Mouse (Mus musculus) forebrain, embryonic 14.5 days (tissue): ENCODE results near the gene Sgsm1. TPM values are rescaled to one million over a fixed set of nuclear protein-coding genes. Genes with fewer than 3 reads are reported as not detected.
A peak's percentile ranks its signal among the peaks of the same experiment; 100 is the strongest.

ENCODE experiments used
- ATAC-seq: fragments of 200-750 bp; cut with Nextera tagmentation; 2 replicates; pipeline ENCODE4 v1.8.0; 2017; ENCODE audit warnings: mild to moderate bottlenecking, moderate library complexity
- DNase-seq: peaks from one replicate; pipeline ENCODE4 v3.0.0-alpha.2; 2015; ENCODE audit warnings: low spot score
- H3K27ac ChIP-seq: fragments of 300-500 bp; sonication (generic); 2 replicates; pipeline ENCODE4 v1.5.1; 2014; ENCODE audit warnings: low read depth, mild to moderate bottlenecking, control low read depth, low read length, moderate library complexity
- H3K27me3 ChIP-seq: fragments of 300-500 bp; sonication (generic); replicated peaks from 2 replicates; pipeline ENCODE4 v1.6.1; 2014; ENCODE audit warnings: low read length, control low read depth, mixed read lengths; ENCODE audit not compliant: control insufficient read depth, insufficient read depth
- H3K36me3 ChIP-seq: fragments of 300-500 bp; sonication (generic); 2 replicates; pipeline ENCODE4 v1.6.1; 2014; ENCODE audit warnings: low read length, control low read depth; ENCODE audit not compliant: control insufficient read depth, insufficient read depth
- H3K4me1 ChIP-seq: fragments of 300-500 bp; sonication (generic); 2 replicates; pipeline ENCODE4 v1.6.1; 2014; ENCODE audit warnings: antibody characterized with exemption, low read length, control low read depth; ENCODE audit not compliant: control insufficient read depth, insufficient read depth
- H3K4me2 ChIP-seq: fragments of 300-500 bp; sonication (generic); 2 replicates; pipeline ENCODE4 v1.6.1; 2014; ENCODE audit warnings: mild to moderate bottlenecking, control low read depth, low read length
- H3K4me3 ChIP-seq: fragments of 300-500 bp; sonication (generic); 2 replicates; pipeline ENCODE4 v1.5.1; 2014; ENCODE audit warnings: low read depth, low read length, control low read depth
- H3K9ac ChIP-seq: fragments of 300-500 bp; sonication (generic); 2 replicates; pipeline ENCODE4 v1.6.1; 2014; ENCODE audit warnings: mild to moderate bottlenecking, low read length, control low read depth, moderate library complexity
- H3K9me3 ChIP-seq: fragments of 300-500 bp; sonication (generic); replicated peaks from 2 replicates; pipeline ENCODE4 v1.6.1; 2016; ENCODE audit warnings: low read length, control low read depth, mixed read lengths; ENCODE audit not compliant: control insufficient read depth
- WGBS: fragments of 180-500 bp; shearing (Covaris S2); extraction: QIAGEN DNeasy Blood & Tissue Kit; methylation state at CpG from one replicate; pipeline ENCODE4 v1.1.7; 2014; 5-methylcytosine and 5-hydroxymethylcytosine counted together
- polyA plus RNA-seq: library from polyadenylated mRNA; unstranded; fragments of >200 nt; fragmentation: Nextera tagmentation; extraction: Ambion mirVana; gene quantifications from 2 replicates; pipeline ENCODE4 v1.2.1, GENCODE M21; 2014

Sgsm1 gene
- polyA plus RNA-seq, 1 experiment from 2014 or later: 6.7 TPM

DNA sequence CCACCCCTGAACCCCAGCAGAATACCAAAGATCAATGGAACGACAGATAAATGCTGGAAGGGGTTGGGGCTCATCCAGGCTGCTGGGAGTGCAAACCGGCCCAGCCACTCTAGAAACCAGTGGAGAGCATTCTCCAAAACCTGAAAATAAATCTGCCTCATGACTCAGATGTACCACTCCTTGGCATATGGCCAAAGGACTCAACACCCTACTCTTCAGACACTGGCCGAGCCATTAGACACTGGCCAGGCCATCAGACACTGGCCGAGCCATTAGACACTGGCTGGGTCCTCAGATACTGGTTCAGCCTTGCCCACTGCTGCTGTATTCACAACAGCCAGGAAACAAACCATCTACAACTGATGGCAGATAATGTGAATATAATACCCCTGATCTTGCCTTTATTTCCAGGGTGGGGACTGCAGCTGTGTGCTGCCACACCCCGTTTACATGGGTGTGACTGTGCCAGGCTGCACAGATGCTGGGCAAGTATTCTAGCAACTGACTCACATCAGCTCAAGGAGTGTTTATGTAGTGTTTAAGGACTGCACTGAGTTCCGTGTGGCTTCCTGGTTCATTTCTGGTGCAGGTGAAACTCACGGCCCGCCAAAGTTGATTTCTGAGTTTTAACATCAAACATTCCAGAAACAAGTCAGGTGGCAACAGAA is 61.2 kb downstream of the Sgsm1 start:
- no peak for DNase-seq
- 88% methylated on average over 8 of the region's 8 CpGs for WGBS
- ATAC-seq: no peak
- no peak overlapping the region for H3K4me2 ChIP-seq
- no peaks in the 10 kb centered on the region for H3K4me1 ChIP-seq
- no peaks in the 10 kb centered on the region for H3K27me3 ChIP-seq
- H3K4me3 ChIP-seq: no peak overlapping the region
- no peaks in the 10 kb centered on the region for H3K9me3 ChIP-seq
- no peak overlapping the region for H3K9ac ChIP-seq
- H3K36me3 ChIP-seq: peaks cover 16% of the 10 kb centered on the region
- no peak overlapping the region for H3K27ac ChIP-seq

GRCm38 (mm10) chr5:113230196-113230595 is 80.4 kb downstream of the Sgsm1 start:
- Histone ChIP-seq H3K27ac (no peak overlapping the region), H3K4me3 (no peak overlapping the region), H3K27me3 (no peaks in the 10 kb centered on the region), H3K36me3 (no peaks in the 10 kb centered on the region), H3K4me1 (peaks cover 9% of the 10 kb centered on the region), H3K9ac (no peak overlapping the region), H3K4me2 (no peak overlapping the region), H3K9me3 (no peaks in the 10 kb centered on the region)
- WGBS: 77% methylated on average over 5 of the region's 5 CpGs
- no peak for ATAC-seq
- no peak for DNase-seq

- peak; percentile 77 for ATAC-seq
- Histone ChIP-seq H3K27ac (no peak within 1 kb of the TSS; the same call in 1 of the 2 replicates), H3K36me3 (no peaks in the 10 kb centered on the region), H3K4me1 (peaks cover 9% of the 10 kb centered on the region), H3K9me3 (no peaks in the 10 kb centered on the region), H3K27me3 (no peaks in the 10 kb centered on the region), H3K9ac (peak within 1 kb of the TSS; percentile 45), H3K4me3 (peak within 1 kb of the TSS; percentile 11; the same call in 1 of the 2 replicates), H3K4me2 (peak within 1 kb of the TSS; percentile 46)
- DNase-seq: peak; percentile 93
- 0% methylated on average over 13 of the region's 13 CpGs for whole genome bisulfite sequencing
Measured at GRCm38 (mm10) chr5:113226632-113227102, 83.9 kb downstream of the Sgsm1 start, which contains the start of gene Tmem211. Tmem211 (plus strand) TSS chr5:113226909.

DNA sequence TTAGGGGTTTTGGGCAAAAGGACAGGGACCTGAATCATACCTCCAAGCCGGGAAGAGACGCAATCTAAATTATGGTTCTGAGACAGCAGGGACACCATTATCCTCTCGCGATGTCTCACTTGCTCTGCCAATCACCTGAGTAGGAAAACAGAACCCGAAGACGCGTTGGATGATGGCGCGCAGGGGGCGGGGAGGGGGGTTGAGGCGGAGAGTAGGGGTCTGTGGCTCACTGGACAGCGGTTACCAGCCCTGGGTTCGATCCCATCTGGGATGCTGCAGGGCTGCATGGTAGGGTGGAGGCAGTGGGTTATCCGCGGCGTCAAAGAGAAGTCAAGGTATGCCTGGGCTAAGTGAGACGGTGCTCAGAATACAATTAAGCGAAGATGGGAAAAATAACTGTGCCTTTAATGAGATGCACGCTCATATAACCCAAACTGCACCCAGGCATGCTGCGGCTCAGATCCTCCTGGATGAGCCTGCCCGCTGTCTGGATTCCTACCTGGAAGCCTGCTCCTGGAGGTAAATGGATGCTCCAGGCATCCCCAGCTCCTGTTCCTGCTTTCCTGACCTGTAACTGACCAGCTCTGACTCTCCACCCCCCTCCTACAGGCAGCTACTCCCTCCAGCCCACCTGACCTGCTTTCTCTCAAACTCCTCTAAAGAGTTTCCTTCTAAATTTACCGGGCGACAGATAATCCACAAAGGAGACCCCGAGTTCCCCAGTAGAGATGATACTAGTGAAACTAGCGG is 84.7 kb downstream of the Sgsm1 start:
- Histone ChIP-seq H3K9ac (peak overlapping the region; percentile 45; the same call in 1 of the 2 replicates), H3K27ac (no peak overlapping the region), H3K4me1 (peaks cover 10% of the 10 kb centered on the region), H3K4me3 (peak overlapping the region; percentile 11; the same call in 1 of the 2 replicates), H3K4me2 (peak overlapping the region; percentile 46), H3K36me3 (no peaks in the 10 kb centered on the region), H3K27me3 (no peaks in the 10 kb centered on the region), H3K9me3 (no peaks in the 10 kb centered on the region)
- WGBS: 16% methylated on average over 25 of the region's 25 CpGs
- peak; percentile 67 for DNase-seq
- ATAC-seq: no peak; the same call in 1 of the 2 replicates

GRCm38 (mm10) chr5:113225271-113225670 is 85.3 kb downstream of the Sgsm1 start:
- Histone ChIP-seq H3K9ac (no peak overlapping the region), H3K4me2 (peak overlapping the region; percentile 46), H3K4me1 (peaks cover 16% of the 10 kb centered on the region), H3K4me3 (peak overlapping the region; percentile 10; the same call in 1 of the 2 replicates), H3K9me3 (no peaks in the 10 kb centered on the region), H3K36me3 (no peaks in the 10 kb centered on the region), H3K27ac (no peak overlapping the region), H3K27me3 (0 out of 2 replicates have a peak, but pooled peaks cover 3% of the 10 kb centered on the region)
- ATAC-seq (0 out of 2 replicates have a peak, but pooled peaks have one; percentile 15), DNase-seq (peak; percentile 82)
- 6% methylated on average over 10 of the region's 10 CpGs for WGBS

DNA sequence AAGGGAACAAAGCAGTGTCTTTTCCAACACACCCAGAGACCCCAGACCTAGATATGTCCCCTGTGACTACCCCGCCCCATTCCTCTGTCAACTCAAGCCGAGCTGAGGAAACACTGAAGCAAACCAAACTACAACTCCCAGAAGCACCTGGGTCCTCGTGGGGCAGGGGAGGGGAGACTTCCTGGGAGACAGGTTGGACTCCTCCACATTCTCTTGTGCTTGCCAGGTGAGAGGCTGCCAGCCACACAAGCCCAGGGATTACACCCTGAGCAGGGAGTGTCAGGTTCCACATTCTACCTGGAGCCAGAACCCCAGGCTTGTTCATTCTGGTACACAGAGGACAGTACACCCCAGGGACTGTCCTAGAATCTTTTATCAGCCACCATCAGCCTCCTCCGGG is 86.7 kb downstream of the Sgsm1 start:
- no peak overlapping the region for H3K9ac ChIP-seq
- no peaks in the 10 kb centered on the region for H3K9me3 ChIP-seq
- H3K36me3 ChIP-seq: no peaks in the 10 kb centered on the region
- no peak for ATAC-seq
- DNase-seq: no peak
- WGBS: 59% methylated on average over 4 of the region's 4 CpGs
- no peak overlapping the region for H3K4me2 ChIP-seq
- H3K27ac ChIP-seq: no peak overlapping the region
- H3K27me3 ChIP-seq: 0 out of 2 replicates have a peak, but pooled peaks cover 3% of the 10 kb centered on the region
- H3K4me1 ChIP-seq: peaks cover 16% of the 10 kb centered on the region
- no peak overlapping the region for H3K4me3 ChIP-seq

- WGBS: 7% methylated on average over 61 of the region's 62 CpGs
- H3K9ac ChIP-seq: peak within 1 kb of the TSS; percentile 66
- no peaks in the 10 kb centered on the region for H3K9me3 ChIP-seq
- no peak within 1 kb of the TSS; the same call in 1 of the 2 replicates for H3K27ac ChIP-seq
- ATAC-seq (peak; percentile 64), DNase-seq (peak; percentile 77)
- peak within 1 kb of the TSS; percentile 53 for H3K4me3 ChIP-seq
- H3K4me2 ChIP-seq: peak within 1 kb of the TSS; percentile 94
- H3K27me3 ChIP-seq: 0 out of 2 replicates have a peak, but pooled peaks cover 3% of the 10 kb centered on the region
- H3K4me1 ChIP-seq: peaks cover 14% of the 10 kb centered on the region
- H3K36me3 ChIP-seq: no peaks in the 10 kb centered on the region
Measured at GRCm38 (mm10) chr5:113221147-113221865, 89.3 kb downstream of the Sgsm1 start, which contains the start of gene 2900026A02Rik. 2900026A02Rik (minus strand) TSS chr5:113221236.

GRCm38 (mm10) chr5:113220383-113221146 is 90.0 kb downstream of the Sgsm1 start:
- no peak for DNase-seq
- Histone ChIP-seq H3K27me3 (0 out of 2 replicates have a peak, but pooled peaks cover 3% of the 10 kb centered on the region), H3K4me2 (peak overlapping the region; percentile 94), H3K27ac (no peak overlapping the region; the same call in 1 of the 2 replicates), H3K36me3 (no peaks in the 10 kb centered on the region), H3K9ac (peak overlapping the region; percentile 66), H3K4me1 (peaks cover 7% of the 10 kb centered on the region), H3K4me3 (peak overlapping the region; percentile 53), H3K9me3 (no peaks in the 10 kb centered on the region)
- WGBS: 1% methylated on average over 59 of the region's 64 CpGs
- ATAC-seq: peak; percentile 40
